Mouse (Mus musculus) left cerebral cortex, postnatal 25 days (tissue): Measurements from ENCODE around the gene Dbndd2. TPM values are rescaled to one million over a fixed set of nuclear protein-coding genes. Genes with fewer than 3 reads are reported as not detected.

ENCODE experiments used
- DNase-seq, 2 experiments: peaks; one replicate each; pipeline ENCODE4 v3.0.0; 2022; ENCODE audit warnings: low spot score in 2 of 2, mixed read lengths in 1 of 2
- intact Hi-C: fragments of 180-260 bp; cut with DNase I; formaldehyde crosslinking; loops from one replicate; pipeline ENCODE4 v1.15.1; 2025
- total RNA-seq, 2 experiments: library from RNA; stranded (reverse); gene quantifications; 2 replicates each; pipeline ENCODE4 v1.2.3; 2021

The Dbndd2 gene
- total RNA-seq = 100 to 1,000 TPM; 114 to 127 TPM

GRCm38 (mm10) chr2:164485681-164486257 lies at the start of gene Dbndd2:
Gene Dbndd2 (plus strand): TSS chr2:164486106.
- DNase-seq = peak; percentile 41 to 67
- intact Hi-C loops = loop anchor here (2.0 to 5.0 kb wide), 2 partner anchors 25 to 72 kb away; partner anchors contain the start of gene Gm20458

GRCm38 (mm10) chr2:164436215-164436913 lies 49.5 kb upstream of the Dbndd2 start:
- DNase-seq = peak; percentile 36 to 42
- intact Hi-C loops = no loop called here

GRCm38 (mm10) chr2:164436961-164437360 lies 48.9 kb upstream of the Dbndd2 start:
- intact Hi-C loops = no loop called here
- DNase-seq = no peak

GRCm38 (mm10) chr2:164437710-164438109 lies 48.2 kb upstream of the Dbndd2 start:
- intact Hi-C loops = no loop called here

GRCm38 (mm10) chr2:164438257-164438656 lies 47.6 kb upstream of the Dbndd2 start:
- intact Hi-C loops = no loop called here
- DNase-seq = no peak

More at GRCm38 (mm10) chr2:164437710-164438109, 48.2 kb upstream of the Dbndd2 start:
- DNase-seq = no peak

DNA sequence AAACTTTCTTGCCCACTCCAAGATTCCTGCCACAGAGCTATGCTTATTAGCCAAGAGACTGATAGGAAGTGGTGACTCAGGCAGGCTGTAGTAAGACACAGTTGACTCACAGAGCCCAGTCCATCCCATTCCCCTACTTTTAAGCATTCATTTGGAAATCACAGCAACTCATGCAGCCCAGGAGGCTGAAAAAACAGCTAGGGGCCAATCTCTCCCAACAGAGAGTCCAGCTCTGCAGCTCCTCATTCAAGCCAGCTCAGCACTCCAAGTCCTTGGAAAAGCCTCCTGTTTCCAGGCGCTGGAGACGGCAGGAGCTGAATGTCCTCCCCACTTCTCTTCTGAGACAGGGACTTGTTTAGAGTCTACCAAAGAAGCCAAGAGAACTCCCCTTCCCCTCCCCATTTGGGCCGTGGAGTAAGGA lies 46.9 kb upstream of the Dbndd2 start:
- peak; percentile 31 to 62 for DNase-seq
- intact Hi-C loops = no loop called here

- DNase-seq = no peak
- intact Hi-C loops = no loop called here
Measured at GRCm38 (mm10) chr2:164440314-164440713, 45.6 kb upstream of the Dbndd2 start.

DNA sequence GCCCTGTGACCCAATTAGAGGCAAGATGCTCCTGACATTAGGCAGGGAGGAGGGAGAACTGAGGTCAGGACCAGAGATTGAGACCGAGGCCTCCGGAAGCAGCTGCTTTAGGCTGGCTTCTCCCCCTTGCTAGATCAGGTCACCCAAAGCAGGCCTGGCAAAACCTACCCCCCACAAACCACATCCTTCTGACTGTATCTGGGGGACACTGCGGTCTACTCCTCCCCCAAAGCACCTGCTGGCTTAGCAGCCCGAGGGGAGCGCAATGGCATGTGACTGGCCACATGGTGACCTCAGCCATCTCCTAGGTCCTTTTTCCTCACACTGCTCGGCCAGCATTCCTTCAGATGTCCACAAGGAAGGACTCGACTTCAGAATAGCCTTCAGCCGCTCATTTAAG lies 44.8 kb upstream of the Dbndd2 start:
- DNase-seq = no peak
- intact Hi-C loops = no loop called here

GRCm38 (mm10) chr2:164441731-164442130 lies 44.2 kb upstream of the Dbndd2 start:
- DNase-seq = no peak
- intact Hi-C loops = no loop called here

- intact Hi-C loops = no loop called here
- DNase-seq = no peak
Measured at GRCm38 (mm10) chr2:164442315-164443050, 43.4 kb upstream of the Dbndd2 start.

- peak; percentile 65 to 71 for DNase-seq
- intact Hi-C loops = no loop called here
Measured at GRCm38 (mm10) chr2:164443051-164443437, 42.9 kb upstream of the Dbndd2 start.

- intact Hi-C loops = no loop called here
- no peak for DNase-seq
Measured at GRCm38 (mm10) chr2:164443460-164444000, 42.4 kb upstream of the Dbndd2 start, which contains the start of gene Sdc4. Gene Sdc4 (minus strand): TSS chr2:164443887.

DNA sequence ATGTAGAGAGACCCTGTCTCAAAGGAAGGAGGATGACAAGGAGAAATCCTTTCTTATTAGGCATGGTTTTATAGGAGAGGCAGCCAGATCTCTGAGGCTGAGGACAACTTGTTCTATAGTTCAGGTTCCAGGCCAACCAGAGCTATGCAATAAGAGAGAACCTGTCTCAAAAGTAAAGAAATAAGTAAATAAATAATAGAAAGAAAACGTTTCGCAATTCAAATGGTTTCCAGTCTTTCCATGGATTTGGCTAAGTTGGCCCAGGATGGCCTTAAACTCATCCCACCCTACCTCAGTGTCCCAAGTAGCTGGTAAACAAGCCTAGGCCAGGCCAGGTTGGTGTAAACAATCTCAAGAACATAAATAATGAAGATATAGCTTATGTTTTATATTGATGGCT lies 41.2 kb upstream of the Dbndd2 start:
- DNase-seq = no peak
- intact Hi-C loops = no loop called here

GRCm38 (mm10) chr2:164445399-164446085 lies 40.4 kb upstream of the Dbndd2 start:
- intact Hi-C loops = no loop called here
- DNase-seq = no peak

DNA sequence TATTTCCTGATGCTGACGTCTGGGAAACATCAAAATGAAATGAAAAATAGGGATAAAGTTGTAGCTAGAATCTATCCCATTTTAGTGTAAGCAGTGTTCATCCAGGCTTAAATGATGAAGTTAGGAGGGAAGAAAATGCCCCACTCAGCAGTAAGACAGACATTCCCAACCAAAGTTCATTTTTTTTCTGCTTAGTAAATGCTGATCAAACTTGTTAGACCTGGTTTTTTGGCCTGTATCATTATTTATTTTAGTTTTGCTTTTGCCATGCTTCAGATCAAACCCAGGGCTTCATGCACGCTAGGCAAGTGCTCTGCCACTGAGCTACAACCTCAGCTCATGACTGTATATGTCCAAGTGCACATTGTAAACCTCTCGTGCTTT lies 39.8 kb upstream of the Dbndd2 start:
- intact Hi-C loops = no loop called here

GRCm38 (mm10) chr2:164448140-164448539 lies 37.8 kb upstream of the Dbndd2 start:
- intact Hi-C loops = no loop called here
- no peak for DNase-seq

More for the DNA sequence above, 39.8 kb upstream of the Dbndd2 start:
- DNase-seq = no peak

GRCm38 (mm10) chr2:164448921-164449320 lies 37.0 kb upstream of the Dbndd2 start:
- intact Hi-C loops = no loop called here
- DNase-seq = no peak

- DNase-seq = no peak
- intact Hi-C loops = no loop called here
Measured at GRCm38 (mm10) chr2:164449341-164450042, 36.4 kb upstream of the Dbndd2 start.

DNA sequence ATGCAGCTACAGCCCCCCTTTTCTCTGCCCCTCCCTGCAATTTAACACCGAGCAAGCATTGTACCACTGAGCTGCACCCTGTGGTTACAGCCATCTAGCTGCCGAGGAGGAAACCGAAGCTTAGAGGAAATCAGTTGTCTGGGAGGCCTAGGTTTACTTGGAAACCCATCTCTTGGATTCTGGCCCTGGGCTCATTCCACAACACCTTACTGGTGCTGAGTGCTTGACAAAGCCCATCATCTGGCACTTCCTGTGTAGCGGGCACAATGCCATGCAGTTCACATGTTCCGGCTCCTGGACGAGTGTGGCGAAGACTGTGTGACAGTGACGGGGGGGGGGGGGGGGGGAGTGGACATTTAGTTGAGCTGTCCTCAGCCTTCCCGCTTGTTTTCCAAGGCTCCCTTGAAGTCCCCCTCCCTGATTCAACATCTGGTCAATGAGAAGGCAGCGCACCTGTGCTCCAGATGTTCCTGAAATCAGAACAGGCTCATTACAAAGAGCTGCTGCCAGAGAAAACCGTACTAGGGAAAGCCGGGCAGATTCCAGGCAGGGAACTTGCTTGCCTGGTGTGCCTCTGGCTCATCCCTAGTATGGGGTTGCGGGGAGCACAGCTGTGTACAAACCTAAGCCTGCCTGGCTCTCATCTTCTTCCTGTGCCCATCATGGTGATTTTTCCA lies 33.8 kb upstream of the Dbndd2 start:
- no peak for DNase-seq
- intact Hi-C loops = no loop called here
